Mouse (Mus musculus): ENCODE data around the gene Limch1.

- no peak for TF ChIP-seq CTCF (conservative IDR thresholded peaks at IDR 0.05; ENCODE audit: low read length)
- TF ChIP-seq NANOG (IDR thresholded peaks at IDR 0.05; ENCODE audit: borderline replicate concordance, low read length): no peak
Observed at GRCm38 (mm10) chr5:67025581-67025980, 280.0 kb downstream of the Limch1 start.
